Mouse (Mus musculus): ENCODE measurements around the gene Ndufv1.
A peak's percentile ranks its signal among the peaks of the same experiment; 100 is the strongest.
"Not testable (repeated sequence)": the region's sequence is repeated elsewhere in the genome, so short reads cannot be mapped to it uniquely, and the experiment has no call there.

Ndufv1 gene

DNA sequence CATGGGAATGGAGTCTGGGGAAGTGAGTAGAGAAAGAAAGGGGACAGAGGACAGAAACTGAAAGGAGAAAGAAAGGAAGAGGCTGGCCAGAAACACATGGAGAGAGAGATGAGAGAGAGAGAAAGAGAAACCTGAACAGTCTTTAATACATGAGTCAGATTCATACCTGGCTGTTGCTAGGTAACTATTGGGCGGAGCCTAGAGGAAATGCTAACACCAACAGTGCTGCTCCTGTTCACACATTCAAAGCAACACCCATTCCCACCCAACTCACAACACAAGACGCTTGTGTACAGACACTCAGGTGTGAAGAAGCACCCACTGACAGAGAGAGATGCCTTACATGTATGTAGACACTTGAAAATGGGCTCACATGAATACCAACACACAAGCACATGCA lies 36.7 kb downstream of the Ndufv1 start:
- no peak for DNase-seq (ENCODE audit: low read depth, low spot score)

DNA sequence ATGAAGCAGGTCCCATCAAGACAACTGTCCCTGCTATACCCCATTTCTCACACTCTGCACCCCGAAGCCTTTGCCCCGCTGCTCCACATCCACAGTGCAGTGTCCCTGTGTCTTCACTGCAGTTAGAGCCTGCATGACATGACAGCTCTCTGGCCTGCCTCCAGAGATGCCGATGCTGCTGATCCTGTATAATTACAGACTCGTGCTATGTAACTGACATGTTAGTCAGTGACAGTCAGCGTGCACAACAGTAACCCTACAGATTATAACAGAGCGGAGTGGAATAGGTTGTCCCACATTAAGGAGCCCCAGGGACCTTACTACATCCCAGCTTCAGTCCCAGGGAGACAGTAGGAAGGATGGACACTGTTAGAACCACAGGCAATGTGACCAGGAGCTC lies 38.0 kb downstream of the Ndufv1 start:
- DNase-seq (ENCODE audit: low read depth, low spot score), result not testable (repeated sequence)

DNA sequence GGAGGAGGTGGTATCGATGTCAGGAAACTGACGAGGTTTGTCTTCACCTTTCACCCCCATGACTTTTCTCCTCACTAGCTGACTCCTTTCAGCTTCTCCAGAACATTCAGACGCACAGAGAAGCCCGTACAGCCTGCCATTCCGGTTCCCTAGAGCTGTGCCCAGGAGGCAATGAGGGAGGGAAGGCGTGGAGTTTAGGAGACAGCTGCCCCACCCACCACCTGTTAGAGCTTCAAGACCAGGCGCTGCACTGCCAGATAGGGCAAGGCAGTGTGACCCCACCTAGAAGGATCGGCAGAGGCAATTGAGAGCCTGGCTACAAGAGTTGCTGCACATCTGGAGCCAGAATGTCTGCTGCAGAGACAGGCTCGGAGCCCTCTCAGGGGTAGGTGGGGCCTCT lies 40.4 kb downstream of the Ndufv1 start, which contains the start of gene Aldh3b2:
Aldh3b2 (plus strand) TSS at position 100 of the 400 bp plus-strand sequence.
- no peak for DNase-seq (ENCODE audit: low read depth, low spot score)

DNA sequence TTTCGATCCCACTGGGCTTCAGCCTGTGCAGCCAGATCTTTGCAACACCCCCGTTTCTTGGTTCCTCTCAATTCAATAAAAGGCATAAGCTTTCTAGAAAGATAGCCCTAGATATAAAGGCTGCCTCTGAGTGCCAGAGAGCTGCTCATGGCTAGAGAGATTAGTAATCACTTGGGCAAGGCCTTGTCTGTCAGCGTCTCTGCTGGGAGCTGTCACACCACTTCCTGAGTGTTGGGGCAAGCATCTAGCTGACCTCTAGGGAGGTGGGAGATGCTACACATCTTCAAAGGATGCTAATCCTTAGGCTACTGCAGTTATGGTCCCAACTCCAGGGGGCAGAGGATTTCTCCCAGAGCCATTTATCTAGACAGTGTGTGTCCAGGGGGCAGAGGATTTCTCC lies 45.3 kb downstream of the Ndufv1 start:
- DNase-seq (ENCODE audit: low read depth, low spot score), result no peak

DNA sequence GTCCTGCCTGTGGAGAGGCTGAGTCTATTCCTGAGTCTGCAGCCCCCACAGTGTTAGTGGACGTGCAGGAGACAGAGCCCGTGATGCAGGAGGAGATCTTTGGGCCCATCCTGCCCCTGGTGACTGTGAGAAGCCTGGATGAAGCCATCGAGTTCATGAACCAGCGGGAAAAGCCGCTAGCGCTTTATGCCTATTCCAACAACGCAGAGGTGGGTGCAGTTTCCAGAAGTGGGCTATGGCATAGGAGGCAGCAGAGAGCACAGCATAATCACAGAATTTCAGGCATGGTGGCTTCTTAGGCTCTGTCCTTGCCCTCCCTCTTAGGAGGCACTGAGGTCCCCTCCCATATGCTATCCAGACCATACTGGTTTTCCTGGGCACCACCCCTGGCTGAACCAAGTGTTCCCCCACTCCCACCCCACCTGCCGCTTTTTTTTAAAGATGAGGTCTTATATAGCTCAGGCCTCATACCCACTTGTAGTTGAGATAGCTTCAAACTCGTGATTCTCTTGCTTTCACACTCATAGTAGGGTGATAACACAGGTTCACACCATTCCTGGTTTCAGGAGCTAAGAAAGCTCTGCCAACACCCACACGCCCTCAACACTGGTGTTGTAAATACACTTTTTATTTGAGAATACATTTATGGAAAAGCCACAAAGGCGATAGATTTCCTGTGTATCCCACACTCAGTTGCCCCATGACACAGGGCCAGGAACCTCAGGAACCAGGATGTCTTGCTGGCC lies 46.1 kb downstream of the Ndufv1 start:
- DNase-seq (ENCODE audit: low read depth, low spot score), result peak; percentile 29

DNA sequence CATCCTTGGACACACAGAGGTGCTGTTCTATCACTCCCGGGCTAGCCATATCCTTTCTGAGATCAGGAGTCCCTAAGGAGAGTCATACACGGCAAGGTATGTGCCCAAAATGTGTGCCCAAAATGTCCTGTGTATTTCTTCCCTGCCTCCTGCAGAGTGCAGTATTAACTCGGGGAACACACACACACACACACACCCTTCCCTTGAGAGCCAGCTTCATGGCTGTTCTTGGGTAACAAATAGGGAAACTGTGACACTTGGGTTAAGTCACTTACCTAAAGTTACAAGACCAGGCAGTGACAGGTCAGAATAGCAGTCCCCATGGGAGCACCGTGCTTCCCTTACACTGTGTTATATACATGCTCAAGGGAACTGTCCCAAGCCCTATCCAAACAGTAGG lies 48.6 kb downstream of the Ndufv1 start:
- DNase-seq (ENCODE audit: low read depth, low spot score), result no peak

DNA sequence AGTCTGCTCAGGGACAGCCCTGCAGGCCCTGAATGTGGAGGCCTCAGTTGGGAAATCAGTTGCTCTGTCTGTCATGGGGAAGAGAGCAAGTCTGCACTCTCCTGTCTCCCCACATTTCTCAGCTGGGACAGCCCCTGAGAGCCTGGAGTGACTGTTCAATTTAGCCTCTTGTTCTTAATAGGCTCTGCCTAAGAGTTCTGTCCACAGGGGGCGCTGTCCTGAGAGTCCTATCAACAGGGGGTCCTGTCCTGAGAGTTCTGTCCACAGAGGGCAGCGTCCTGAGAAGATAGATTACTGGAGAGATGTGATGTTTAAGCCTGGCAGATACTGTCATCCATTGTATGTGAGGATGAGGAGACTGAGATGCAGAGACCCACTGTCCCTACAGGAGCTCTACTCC lies 50.1 kb downstream of the Ndufv1 start:
- peak; percentile 69 for DNase-seq (ENCODE audit: low read depth, low spot score)

DNA sequence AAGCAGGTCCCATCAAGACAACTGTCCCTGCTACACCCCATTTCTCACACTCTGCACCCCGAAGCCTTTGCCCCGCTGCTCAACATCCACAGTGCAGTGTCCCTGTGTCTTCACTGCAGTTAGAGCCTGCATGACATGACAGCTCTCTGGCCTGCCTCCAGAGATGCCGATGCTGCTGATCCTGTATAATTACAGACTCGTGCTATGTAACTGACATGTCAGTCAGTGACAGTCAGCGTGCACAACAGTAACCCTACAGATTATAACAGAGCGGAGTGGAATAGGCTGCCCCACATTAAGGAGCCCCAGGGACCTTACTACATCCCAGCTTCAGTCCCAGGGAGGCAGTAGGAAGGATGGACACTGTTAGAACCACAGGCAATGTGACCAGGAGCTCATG lies 50.8 kb downstream of the Ndufv1 start:
- not testable (repeated sequence) for DNase-seq (ENCODE audit: low read depth, low spot score)

DNA sequence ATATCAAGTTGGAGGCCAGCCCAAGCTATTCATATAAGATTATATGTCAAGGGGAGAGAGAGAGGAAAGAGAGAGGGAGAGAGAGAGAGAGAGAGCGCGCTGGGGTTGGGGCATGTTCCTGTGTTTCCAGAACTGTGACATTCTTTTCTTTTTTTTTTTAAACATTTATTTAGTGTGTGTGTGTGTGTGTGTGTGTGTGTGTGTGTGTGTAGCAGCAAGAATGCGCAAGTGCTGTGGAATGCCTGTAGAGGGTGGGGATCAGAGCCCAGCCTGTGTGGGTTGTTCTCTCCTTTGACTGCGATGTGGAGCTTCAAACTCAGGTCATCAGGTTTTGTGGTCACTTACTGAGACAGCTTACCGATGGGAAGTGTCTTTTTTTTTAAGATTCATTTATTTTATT lies 52.4 kb downstream of the Ndufv1 start:
- DNase-seq (ENCODE audit: low read depth, low spot score), result peak; percentile 16

DNA sequence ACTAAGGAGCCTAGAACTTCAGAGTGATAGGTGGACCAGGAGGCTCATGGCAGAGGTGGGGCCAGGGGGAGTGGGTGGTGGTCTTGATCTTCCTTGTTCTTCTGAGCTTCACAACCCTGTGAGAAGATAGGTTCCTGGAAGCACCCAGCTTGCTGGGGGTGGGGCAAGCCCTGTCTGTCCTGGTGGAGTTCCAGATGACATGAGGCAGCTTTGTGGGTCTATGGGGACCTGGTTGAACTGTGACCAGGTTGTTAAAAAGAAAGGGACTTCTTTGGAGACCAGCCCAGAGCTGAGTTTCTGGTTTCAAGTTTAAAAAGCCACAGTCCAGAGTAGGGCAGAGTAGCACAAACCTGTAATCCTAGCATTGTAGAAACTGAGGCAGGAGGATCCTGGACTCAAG lies 53.6 kb downstream of the Ndufv1 start:
- no peak for DNase-seq (ENCODE audit: low read depth, low spot score)

DNA sequence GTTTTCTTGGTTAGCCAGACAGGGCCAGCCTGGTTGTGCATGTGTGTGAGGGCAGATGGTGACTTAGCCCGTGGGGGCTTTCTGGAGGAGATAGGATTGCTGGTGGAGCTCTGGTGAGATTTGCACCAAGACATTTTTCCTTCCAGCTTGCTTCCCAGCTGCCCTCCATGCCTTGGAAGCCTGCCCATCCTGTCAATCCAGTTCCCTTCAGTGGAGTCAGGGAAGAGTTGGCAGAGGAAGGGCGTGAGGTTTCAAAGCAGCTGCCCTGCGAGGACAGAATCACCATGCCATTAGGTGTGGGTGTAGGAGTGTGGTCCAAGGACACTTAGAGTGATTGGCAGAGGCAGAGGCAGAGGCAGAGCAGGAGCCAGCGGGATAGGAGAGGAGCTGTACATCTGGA lies 54.1 kb downstream of the Ndufv1 start, which contains the start of gene Aldh3b3:
Aldh3b3 (plus strand) TSS at position 176 of the 400 bp plus-strand sequence.
- no peak for DNase-seq (ENCODE audit: low read depth, low spot score)
